Mouse (Mus musculus): Measurements from ENCODE around the gene Snx18.

Gene Snx18

DNA sequence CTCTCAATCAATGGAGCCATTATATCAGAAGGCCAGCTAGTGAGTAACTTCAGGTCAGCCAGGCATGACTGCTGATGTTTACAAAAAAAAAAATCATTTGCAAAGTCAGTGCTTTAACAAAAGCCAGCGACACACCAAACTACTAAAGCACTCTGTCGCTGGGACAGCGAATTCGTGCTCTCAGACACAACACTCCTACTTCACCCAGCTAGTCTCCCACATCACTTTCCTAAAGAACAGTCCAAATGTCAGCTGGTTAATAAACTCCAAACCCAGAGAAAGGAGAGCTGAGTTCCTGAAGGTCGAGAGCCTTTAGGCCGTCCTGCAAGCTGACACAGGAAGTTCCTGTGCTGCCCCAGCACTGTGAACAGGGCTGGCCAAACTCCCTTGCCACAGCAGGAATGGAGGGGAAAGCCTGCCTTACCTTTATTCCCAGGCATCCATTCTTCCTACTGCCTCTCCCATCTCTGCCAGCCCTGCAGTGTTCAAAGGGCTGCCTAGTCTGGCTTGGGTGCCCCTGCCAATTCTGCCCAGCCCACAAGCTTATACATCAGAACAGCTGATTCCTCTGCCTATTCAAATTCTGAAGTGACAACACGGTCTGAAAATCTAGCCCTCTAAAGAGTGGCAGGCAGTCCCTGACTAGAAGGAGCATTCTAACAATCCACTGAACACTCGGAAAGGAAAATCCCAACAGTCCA, 2.2 kb downstream of the Snx18 start:
- DNase-seq (ENCODE audit: low spot score in 2 of 2) = no peak

DNA sequence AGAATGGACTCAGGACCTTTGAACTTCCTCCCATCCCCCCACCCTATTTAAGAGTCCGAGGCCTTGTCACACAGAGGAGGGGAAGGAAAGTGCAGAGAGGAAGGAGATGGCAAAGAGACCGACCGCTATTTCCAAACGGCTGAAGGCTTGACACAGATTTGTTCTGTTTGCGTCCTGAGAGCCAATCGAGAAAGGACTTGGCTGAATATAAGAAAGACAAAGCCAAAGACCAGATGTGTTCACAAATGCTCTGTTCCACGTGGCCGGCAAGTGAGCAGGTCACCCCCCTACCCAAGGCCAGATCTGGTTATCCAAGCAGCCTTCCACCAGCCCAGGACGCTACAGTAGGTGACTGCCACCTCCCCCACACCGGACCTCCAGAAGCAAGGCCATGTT, 2.8 kb downstream of the Snx18 start:
- DNase-seq (ENCODE audit: low spot score in 2 of 2) = no peak

DNA sequence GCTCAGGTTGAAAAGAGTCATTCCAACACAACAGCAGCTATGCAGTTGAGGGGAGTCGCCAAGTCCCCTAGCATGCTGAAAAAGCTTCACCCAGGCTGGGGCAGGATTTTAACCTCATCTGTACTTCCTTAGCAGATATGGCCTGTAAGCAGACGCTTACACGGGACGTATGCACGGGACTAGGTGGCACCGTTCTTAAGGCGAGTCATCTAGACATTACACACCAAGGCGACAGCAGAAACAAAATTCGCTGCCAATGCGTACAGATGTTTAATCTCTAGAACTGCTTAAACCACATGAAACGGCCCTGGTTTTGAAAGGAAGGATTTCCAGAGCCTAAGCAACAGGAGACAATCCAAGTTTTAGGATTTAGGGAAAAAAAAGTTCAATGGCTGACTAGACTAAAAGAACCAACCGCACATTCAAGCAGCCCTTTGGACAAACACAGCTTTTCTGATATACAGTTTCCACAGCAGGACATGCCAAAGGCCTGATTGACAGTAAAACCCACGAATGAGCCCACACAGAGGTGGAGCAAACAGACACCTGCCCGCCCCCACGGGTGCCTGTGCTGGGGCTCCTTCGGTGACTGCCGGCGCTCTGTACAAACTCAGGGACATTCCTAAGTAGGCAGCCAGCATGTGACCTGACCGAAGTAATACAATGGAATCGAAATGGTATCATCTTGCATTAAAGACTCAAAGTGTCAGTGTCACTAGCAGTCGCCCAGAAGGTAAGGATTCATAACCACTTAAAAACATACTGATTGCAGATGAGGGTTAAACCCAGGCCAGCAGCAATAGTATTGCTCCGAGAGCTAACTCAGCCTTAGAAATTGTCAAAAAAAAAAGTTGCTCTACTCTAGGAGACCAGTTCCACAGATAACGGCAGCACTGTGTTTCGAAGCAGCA, 3.5 kb downstream of the Snx18 start:
- DNase-seq (ENCODE audit: low spot score in 2 of 2) = peak; percentile 72 to 77

DNA sequence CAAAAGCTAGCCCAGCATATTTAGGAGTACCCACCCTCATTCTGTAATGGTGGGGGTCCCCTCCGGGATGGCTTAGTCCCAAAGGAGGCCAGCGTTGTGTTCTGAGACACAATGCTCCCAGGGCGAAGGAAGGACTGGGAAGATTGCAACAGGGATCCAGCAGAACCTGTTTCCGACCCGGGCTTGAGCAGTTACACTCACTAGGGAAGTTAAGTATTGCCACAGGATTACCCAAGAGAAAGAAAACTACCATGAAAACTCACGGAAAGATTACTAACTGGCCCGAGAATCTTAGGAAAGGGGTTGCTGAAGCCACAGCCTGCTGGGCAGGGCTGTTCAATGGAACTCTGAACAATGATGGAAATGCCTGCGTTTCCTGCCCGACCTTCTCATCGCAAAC, 4.5 kb downstream of the Snx18 start:
- no peak for DNase-seq (ENCODE audit: low spot score in 2 of 2)

DNA sequence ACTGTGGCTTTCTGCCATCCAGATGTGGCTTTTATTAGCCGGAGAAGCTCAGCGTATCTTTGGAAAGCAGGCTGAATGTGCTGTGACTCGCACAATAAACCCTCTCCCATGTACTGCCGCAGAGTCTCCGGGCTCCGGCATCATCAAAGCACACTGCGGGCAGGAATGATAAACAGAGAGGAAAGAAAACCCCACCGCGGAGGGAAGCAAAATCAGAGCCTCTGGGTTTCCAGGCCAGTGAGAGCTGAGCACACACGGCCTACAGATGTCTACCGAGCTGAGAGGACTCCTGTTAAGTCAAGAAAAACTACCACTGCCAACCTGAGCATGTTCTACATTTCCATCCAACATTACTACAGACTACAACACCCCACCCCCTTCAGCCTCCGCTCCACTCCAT, 5.0 kb downstream of the Snx18 start:
- no peak for DNase-seq (ENCODE audit: low spot score in 2 of 2)

DNA sequence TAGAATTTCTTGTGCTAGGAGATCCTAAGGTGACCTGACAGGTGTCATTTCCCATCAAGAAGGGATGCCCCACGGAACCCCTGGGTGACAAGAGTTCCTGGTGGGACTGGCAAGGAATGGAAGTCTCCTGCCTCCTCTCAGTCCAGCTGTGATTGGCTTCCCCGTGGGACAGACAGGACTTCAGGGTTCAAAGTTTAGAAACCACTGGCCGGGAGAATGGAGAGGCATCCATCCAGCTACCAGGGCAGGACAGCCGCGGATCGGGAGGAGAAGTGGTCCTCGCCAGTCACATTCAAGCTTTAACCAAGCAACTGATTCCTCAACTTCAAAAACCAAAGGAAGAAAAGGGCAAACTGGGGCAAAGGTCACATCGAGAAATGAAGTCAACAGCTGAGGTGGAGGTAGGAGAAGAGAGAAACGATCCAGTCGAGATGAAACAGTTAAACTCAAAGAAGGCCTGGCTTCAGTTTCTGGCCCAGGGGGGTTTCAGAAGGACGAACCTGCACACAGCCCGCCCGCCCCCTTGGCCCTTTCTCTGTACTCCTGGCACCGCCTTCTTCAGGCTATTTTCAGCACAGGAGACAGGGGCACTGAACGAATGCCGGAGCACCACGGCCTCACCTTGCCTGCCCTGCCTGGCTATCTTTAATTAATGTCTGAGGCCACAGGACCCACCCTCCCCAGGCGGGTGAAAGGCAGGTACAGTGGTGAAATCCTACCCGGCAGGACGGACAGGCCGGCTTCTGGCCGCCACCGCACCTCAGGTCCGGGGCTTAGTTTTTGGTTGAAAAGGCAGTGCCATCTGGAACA, 6.0 kb downstream of the Snx18 start:
- peak in 1 of 2 experiments; percentile 0 for DNase-seq (ENCODE audit: low spot score in 2 of 2)

DNA sequence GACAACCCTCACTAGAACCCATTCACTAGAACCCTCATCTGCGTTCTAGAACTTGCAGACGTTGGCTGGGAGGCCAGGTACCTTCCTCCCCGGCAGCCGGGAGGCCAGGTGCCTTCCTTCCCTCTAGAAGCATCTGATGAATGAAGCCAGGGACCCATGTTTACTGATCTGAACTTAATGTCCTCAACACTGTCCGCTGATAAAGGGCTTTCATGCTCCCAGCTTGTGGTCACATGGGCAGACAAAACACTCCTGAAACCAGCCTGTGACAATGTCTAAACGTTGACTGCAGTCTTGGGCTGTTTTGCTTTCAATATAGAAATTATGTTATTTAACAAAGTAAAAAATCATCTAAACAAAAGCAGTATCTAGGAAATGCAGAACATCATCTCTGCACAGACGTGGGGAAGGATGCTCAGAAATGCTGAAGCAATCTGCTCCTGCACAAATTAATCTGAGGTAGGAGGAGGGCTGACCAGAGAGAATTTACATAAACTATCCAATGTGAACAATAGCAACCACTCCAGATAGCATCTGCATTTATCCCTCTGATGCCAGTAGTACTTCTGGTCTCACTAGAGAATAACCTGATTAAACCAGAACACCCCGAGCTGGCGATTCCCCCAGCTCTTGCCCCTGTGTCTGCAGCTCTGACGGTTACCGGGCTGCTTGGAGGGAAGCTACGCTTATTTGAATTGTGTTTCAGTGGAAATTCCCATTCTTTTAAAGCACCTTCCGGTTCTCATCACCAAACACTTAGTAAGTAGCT, 7.4 kb downstream of the Snx18 start:
- peak in 1 of 2 experiments; percentile 13 for DNase-seq (ENCODE audit: low spot score in 2 of 2)

DNA sequence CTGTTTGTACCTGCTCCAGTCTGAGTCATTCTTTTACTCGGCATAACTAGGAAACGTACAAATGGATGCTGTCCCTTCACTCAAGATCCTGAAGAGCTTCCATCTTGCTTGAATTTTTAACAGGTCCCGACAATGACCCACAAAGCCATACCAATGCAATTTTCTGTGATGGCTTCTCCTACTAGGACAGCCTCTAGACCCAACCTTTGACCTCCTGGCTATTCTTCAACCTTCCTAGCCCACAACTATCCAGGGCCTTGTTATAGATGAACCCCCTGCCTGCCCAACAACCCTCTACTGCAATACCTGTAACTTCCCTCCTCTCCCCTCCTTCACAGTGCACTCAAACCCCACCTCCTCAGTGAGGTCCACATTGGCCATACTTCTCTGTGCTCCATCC, 8.9 kb downstream of the Snx18 start:
- DNase-seq (ENCODE audit: low spot score in 2 of 2) = no peak

DNA sequence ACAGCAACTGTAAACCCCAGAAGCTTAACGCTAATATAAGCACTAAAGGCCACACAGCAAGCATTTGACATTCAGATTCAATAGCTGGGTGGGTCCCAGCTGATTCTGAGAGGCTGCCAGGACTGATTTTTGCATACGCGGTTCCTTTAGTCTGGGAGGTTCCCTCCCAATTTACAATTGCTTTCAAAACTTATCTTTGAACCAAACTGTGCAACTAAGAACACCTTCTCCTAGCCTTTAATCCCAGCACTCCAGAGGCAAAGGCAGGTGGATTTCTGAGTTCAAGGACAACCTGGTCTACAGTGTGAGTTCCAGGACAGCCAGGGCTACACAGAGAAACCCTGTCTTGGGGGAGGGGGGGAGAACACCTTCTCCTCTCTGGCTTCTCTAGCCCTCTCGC, 10.5 kb downstream of the Snx18 start:
- DNase-seq (ENCODE audit: low spot score in 2 of 2) = no peak

DNA sequence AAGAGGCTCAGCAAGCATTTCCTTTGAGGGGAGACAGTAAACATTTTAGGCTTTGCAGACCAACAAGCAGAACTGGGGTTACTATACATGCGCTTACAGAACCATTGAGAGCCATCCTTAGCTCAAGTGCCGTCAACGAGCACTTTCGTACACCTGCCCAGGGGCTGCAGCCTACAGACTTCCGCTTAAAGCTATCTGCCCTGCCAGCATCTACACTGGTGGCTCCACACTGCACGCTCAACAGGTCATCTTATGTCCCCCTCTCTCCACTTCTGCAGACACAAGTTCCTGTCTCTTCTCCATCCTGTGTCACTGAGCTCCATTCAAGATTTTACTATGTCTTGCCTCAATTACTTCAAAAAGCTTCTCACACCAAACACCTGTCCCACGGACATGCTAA, 11.0 kb downstream of the Snx18 start:
- DNase-seq (ENCODE audit: low spot score in 2 of 2) = no peak

DNA sequence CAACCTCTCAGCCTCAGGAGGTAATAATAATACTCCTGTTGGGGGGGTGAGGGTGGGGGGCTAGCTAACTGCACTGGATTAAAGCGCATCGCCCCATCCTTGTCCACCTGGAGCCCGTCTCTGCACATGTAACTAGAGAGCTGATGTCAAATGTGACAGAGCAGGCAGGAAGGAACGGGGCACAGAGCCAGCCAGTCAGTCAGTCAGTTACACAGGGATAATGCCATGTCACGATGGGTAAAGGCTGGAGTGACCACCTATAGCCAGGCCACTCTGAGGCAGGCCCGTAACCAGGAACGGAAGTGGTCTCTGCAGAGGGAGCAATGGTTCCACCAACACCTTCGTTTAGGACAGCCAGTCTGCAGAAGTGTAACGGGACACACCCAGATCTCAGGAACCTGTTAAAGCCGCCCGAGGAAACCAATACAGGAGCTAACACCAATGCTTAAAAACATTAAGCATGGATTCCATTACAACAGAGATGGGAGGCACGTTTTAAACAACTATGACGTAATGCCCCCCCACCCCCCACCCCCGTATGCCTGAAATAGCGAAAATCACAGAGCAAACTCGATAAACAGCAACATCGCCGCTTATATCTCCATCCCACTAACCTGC, 11.5 kb downstream of the Snx18 start:
- DNase-seq (ENCODE audit: low spot score in 2 of 2) = no peak

DNA sequence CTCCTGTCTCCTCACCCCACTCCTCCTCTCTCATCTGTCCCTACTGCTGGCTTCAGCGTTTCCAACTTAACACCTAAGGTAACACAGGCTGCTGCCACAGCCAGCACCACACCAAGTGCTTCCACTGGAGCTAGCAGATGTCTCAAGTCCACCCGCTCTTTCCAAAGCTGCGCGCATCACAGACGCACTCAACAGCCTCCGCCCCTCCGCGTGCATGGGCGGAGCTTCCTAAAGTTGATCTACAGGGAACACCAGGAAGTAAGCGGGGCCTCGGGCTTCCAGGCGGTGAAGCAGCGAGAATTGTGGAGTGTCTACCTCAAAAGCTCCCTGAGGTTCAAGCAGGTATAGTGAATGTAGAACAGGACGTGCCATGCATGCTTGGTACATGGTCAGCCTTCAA, 12.2 kb downstream of the Snx18 start:
- peak in 1 of 2 experiments; percentile 56 for DNase-seq (ENCODE audit: low spot score in 2 of 2)

DNA sequence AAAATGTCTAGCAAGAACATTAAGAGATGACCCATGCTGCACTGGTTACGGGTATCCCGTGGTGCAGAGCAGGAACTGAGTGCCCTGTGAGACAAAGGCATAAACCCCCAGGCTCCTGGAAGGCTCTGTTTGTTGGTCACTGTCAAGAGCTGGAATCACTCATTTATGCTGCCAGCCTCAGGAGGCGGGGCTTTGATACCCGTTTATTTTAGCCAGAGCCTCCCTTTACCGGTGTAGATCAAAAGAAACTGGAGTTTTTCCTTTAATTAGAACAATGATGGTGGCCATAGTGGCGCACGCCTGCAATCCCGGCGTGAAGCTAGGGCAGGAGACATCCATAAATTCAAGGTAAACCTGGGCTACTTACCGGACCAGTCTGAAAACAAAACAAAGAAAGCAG, 12.7 kb downstream of the Snx18 start:
- DNase-seq (ENCODE audit: low spot score in 2 of 2) = no peak

DNA sequence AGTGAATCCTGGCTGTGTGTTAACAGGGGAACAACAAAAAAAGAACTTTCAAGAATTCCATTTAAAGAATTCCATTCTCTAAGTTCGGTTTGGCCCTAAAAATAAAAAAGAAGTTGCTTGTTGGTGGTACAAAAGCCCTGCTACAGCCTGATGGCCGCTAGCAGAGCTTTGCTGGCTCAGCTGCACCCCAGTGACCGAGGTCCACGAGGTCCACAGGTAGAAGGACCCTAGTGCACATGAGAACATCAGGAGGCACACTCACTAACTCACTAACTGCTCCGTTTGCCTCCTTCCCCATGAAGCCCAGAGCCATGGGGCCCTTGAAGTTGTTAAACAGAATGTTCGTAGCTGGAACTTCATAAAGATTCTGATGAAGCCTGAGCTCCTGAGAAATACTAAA, 14.0 kb downstream of the Snx18 start:
- DNase-seq (ENCODE audit: low spot score in 2 of 2) = no peak

DNA sequence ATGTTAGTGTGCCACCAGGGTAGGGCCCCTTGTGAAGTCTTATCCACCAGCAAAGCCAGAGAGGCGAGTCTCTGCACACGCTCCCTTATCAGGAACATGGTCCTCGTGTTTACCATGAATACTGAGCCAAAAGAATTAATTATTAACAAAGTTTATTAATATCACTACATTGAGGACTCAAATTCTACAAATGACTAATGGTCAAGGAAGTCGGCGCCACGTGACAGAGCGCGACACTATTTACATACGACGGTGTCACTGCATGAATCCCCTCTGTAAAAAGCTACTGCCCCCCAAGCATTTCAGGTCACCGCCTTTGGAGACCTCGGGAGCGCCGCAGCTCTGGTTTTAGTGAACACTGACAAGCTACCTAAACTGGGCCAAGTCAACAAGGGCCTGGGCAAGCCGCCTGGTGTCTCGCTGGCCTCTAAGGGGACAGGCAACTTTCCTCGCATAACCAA, 15.5 kb downstream of the Snx18 start:
- DNase-seq (ENCODE audit: low spot score in 2 of 2) = no peak

DNA sequence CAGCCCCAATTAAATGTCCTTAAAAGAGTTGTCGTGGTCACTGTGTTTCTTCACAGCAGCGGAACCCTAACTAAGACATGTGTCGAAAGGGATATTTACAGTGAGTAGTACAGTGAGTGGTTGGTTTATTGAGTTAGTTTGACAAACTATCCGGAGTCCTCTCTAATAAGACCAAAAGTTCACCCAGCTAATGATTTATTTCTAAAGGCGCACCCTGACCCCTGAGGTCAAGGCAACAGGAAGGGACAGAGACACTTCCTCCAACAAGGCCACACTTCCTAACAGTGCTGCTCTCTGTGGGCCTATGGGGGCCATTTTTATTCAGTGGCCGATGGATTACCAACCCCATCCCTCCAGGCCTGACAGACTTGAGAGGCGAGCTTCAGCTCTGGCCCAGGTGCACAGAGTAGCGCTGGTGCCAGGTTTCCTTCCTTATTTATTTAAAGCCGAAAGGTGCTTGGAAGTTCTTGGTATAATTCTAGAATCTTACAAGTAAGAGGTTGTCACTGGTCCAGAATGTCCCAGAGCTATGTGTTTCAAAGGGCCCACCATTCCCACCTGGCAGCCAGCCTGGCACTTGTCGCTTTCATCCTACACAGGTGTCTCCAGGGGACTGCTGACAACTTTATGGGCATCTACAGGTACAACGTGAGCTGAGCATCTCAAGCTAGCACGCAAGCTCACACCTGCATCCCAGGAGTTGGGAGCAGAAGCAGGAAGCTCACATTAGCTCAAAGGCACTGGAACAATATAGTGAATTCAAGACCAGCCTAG, 16.3 kb downstream of the Snx18 start:
- no peak for DNase-seq (ENCODE audit: low spot score in 2 of 2)

DNA sequence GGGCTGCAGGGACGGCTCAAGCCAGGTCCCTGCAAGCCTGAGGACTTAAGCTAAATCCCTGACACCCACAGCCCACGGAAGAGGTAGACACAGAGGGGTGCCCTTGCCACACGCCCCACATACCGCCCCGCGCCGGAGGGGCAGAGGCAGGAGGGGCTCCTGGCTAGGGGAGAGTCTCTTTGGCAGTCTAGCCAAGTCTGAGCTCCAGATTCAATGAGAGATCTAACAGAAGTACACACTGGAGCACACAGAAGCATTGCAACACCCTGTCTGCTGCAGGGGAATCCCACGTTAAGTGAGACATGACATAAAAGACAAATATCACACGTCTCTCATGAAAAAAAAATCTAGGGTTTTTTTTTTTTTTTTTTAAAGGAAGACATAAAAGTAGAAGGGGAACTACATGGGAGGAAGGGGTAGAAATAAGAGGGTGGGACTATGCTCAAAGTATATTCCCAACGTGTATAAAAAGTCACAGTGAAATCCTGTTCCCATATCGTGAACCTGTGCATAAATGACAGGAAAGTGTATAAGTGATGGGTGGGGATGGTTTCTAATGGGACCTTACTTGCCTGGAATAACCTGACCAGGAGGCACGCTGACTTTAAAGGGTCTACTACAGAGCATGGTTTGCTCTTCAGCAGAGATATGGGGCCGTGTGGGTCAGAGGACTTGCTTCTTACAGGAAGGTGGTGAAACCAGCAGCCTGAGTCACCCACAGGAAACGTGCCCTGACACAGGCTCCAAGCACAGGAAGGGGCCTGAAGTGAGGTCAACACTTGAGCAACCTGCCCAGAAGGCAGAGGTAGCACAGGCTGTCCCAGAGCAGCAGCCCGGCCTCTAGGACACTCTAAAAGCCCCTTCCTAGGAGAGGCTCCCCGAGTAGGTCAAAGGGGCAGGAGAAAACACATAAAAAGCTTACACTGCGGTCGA, 17.6 kb downstream of the Snx18 start:
- no peak for DNase-seq (ENCODE audit: low spot score in 2 of 2)

DNA sequence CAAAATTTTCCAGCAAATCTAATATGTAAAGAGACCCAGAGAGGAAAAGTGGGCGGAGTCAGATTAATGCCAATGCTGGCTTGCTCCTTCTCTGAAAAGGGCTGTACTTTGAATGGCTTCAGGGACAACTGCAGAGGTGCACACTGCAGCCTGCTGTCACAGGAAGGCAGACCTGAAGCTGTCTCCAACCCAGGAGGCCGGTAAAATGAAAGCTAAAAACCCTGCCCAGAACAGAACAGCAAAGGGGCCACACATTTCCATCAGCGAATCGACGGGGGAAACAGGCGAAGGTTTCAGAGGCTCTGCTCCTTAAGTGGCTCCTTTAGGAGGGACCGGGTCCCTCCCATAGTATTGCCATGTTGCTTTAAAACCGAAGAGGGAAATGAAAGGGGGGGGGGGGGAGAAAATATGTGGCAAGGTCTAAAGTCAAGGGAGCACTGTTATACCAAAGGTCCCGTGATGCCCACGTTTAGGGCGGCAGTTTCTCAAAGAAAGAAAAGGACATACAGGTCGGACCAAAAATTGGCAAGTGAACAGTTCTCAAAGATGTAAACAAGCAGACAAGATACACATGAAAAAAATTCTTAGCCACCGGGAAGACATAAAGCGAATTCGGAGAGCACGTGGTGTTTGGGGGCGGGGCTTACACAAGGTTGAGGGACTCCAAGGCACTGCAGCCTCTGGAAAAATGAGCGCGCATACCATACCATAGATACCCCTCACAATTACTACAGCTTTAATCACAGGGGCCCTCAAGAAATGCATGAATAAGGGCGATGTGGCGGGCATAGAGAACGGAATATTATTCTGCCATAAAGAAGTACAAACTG, 18.4 kb downstream of the Snx18 start:
- no peak for DNase-seq (ENCODE audit: low spot score in 2 of 2)

All from right cerebral cortex, adult 2 months (tissue).